Mouse (Mus musculus) ovary, postnatal 36 days (tissue): Measurements from ENCODE around the gene Rasgef1b.

Experiments used
- DNase-seq: peaks from one replicate; pipeline ENCODE4 v3.0.0; 2022; ENCODE audit warnings: low spot score, mixed read lengths

Rasgef1b gene

DNA sequence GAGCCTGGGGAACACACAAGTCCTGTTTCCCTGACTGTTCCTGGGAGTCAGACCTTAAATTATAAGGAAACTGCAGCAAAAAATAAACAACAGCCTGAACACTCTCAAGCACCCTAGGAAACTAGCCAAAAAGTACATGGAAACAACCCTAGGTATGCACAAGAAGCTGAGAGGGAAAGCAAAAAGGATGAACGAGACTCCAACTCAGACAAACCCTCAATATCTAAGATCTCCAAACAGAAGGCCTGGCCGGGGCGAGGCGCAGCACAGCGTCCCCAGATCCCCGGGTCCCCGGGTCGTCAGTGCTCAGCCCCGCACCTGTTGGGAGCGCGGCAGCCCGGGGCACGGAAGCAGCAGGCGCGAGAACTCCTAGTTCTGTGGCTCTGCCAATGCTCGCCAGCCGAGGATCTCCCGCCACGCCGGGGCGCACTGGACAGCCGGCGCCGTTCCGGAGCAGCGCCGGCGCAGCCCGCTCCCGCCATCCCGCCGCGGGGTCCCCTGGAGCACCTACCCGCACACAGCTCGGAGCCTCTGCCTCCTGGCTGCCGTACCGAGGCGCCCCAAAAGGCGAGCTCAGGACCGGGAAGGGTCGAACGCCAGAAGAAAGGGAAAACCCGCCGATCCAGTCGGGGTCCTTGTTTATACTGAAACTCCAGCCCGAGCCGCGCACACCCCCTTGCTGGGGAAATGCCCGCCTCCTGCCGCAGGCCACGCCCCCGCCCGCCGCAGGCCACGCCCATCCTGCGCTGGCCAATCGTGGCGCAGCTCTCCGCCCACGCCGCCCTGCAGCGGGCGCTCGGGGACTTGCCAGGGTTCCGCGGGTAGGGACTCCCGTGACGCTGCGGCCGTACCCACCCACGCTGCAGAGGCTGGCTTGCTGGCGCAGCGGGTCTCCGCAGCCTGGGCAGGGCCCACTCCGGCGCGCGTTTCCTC lies 476.4 kb downstream of the Rasgef1b start:
- DNase-seq = peak; percentile 98

DNA sequence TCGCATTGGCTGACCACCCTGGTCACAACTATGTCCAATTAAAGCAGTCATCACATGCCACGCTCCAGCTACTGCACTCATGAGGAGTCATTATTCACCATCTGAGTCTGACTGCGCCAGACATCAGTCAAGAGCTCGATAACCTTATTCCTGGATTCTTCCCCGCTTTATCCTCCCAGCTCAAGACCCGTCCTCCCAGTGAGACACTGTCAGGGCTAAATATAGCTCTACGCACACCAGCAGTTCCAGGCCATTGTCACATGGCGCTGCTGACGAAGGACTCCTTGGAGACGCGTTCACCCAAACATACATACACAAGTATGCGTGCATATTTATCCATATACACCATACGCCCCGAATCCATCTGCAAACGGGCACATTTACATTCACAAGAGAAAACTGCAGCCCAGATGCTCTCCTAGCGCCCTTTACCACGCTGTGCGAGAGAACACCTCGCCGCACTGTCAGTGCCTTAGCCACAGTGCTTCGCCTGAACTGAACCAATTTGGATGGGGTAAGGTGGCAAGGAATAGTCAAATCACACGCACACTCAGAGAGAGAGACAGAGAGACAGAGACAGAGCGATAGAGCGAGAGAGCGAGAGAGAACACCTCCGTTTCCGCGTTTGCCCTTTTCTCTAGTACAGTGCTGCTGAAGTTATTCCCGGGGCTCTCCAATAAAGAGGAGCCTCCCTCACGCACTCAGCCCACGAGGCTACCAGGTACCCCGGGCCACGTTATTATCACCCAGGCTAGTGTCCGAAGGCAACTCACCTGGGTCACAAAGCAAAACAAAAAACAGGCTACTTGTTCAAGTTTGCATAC lies 477.3 kb downstream of the Rasgef1b start:
- peak; percentile 22 for DNase-seq

DNA sequence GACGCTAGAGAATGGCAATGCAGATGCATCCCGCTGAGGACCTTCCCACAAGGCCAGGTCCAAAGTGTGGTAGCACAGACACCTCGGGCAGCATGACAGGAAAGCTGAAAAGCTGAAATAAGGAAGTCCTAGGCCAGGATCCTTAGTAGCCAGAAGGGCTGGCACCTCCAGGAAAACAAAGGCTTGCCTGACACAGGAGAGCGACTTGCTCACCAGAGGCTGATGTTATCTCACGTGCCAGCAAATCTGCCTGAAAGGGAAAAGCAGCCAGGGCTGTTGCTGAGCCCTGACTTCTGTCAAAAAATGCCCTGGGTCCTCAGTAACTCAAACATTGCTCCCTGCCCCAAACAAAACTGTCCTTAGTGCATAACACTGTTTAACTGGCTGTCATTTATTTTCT lies 478.0 kb downstream of the Rasgef1b start:
- no peak for DNase-seq

DNA sequence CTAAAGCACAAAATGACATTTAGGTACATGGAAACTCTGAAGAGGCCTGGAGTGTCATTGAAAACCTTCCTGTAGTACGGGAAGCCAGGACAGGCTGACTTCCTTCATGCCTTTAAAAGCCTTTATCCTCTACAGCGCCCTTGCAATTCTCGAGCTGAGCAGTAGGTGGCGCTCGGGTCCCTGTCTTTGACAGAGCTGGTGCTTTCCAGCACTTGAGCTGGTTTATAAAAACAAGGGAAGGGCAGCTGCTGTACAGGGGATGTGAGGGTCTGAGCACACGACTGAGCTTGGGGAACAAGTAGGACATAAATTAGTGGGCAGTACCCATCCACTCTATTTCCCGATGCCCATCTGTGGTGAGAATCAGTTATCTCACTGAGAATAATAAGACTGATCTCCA lies 480.4 kb downstream of the Rasgef1b start:
- DNase-seq = peak; percentile 93

DNA sequence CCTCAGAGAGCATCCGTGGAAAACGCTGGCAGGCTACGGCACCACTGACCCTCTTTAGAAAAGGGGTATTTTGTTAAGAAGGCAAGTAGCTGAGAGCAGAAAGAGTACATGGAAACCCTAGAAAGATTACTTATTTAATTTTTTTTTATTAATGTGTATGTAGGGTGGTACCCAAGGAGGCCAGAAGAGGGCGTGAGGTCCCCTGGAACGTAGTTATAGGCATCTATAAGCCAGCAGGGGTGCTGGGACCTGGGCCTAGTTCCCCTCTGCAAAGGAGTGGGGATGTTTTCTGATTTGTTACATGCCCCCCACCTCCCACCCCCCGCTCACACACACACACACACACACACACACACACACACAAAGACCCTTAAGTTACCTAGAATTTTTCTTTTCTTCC lies 480.9 kb downstream of the Rasgef1b start:
- DNase-seq = no peak

DNA sequence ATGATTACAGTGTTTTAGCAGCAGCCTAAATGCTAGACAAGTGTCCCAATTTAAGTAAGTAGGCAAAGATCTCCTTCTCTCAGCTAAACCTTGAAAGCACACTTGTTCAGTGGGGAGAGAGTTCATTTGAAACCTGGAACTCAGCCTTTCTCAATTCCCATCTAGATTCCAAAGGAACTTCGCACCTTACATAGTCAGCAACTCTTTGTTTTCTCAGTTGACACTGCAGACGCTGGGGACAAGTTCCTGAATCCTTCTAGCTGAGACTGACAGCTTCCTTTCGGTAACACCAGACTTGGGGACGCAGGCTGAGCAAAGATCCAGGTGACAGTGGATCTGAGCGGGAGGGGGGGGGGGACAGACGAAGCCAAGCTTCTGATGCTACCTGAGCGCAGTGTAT lies 481.4 kb downstream of the Rasgef1b start:
- DNase-seq = no peak

DNA sequence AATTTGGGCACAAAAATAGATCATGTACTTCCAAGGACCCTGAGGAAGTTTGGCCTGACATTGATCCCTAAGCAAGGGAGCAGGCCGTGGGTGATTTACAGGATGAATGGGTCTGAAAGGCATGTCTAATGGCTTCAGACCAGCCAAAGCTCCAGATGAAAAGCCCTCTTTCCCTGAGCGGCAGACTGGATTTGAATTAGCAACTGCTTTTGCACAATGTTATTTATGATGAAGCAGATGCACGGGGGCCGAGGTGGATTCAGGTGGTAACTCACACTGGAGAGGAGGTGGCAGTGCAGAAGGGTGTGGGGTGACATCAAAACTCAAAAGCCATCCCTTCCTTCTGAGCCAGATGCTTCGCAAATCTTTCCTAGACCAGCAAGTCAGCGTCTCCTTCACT lies 481.9 kb downstream of the Rasgef1b start:
- no peak for DNase-seq

DNA sequence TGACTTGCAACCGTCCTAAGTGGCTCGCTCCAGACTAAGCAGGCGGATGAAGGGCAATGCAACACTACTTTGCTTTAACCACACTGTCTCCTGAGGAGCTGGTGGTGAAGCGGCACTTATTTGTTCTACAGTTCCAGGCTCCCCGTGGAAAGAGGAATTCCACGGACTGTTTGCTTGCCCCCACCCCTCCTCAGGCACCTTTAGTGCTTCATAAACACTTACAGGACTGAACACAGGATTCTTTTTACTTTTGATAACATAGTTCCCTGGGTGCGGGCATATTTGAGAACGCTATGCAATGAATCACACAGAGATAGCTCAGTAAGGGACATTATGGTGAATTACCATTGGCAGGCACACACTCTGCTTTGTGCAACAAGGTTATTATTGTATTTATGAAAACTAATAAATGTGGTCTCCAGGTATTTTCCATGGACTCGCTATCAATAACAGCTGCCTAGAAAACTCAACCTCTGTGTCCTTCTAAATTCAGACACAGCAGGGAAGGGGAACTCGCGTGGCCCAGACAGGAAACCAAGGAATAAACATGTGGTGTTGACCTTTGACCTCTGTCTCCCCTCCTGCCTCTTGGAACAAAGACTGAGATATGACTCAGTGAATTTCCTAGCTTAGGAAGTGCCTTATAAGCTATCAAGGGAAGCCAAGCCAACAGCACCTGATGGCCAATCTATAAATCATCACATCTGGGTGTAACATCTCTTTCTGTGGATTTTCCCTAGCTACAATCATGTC lies 486.7 kb downstream of the Rasgef1b start:
- no peak for DNase-seq

DNA sequence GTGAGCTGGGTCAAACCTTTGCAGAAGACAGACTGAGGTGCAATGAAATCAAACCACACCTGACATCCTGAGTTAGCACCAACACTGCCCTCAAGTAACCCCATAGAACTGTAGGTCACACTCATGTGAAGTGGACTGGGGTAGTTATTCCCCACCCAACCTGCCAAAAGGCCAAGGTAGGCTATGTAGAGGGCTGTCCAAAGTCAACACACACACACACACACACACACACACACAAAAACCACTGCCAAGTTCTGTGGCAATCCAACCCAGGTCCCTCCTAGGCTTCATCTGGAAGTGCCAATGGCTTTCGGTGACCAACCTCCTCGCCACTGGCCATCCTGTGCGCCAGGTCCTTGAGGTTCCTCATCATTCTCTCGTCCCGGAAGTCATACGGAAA lies 488.4 kb downstream of the Rasgef1b start:
- DNase-seq = no peak

DNA sequence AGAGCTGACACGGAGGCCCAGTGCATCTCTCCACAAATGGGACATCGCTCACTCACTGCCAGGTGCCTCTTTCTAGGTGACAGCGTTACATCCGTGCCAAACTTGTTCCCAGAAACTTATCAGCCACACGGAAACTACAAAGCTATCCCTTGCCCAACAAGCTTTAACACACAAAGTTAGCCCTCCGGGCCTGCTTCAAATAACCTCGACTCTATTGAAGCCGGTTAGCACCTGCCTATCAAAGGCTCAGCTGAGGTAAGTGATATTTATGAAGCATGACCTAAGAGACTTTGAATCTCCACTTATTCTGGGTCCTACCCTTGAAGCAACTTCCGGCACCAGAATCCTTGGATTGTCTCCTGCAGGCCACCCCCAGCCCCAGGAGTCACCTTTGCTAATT lies 489.2 kb downstream of the Rasgef1b start:
- no peak for DNase-seq

DNA sequence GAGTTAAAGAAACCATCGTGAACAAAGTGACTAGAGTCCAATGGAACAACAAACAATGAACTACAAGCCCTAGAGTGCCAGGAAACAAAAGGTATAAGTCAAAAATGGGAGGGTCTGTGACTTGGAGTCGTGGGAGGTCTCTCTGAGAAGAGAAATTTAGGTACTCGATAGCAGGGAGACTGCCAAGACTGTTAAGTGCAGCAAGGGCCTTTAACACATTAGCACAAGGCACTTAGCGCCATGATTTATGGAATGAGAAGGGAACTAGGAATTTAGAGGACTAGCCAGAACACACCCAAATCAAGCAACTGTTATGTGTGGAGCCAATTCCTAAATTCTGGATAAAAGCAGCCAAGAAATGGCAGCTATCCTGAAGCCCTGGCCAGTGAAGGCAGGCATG lies 490.7 kb downstream of the Rasgef1b start:
- no peak for DNase-seq

DNA sequence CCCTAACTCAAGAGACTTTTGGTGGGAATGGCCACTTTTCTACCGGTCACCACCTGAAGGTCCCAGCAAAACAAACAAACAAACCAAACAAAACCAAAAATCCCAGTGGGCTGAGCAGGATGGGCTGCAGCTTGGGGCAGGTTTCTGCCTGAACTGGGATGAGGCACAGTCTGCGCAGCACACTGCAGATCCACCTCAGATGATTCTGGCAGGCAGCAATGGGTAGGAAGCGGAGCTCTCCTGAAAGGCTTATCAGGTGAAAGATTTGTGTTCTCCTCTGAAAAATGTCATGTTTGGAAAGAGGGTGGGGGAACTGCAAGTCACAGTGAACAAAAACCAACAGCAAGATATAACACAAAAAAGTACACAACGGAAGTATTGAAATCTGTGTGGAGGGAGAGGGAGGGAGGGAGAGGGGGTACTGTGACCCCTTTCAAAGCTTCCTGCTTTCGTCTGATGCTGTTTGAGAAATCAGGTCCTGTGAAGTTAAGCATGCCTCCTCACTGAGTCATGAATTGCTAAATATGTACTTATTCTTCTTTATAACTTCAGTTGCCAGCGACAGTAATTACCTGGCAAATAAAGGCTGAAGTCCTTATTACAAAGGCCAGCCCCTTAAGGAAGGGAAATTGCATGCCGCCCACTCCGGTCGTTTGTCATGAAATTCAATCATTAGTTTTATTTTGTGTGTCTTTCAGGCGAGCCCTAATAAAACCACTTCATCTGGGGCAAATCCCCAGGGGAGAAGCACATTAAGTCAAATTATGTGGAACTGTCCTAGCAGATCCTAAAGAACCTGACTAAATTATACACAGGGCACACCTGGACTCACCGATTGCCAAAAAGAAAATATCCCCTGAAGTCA lies 491.7 kb downstream of the Rasgef1b start:
- DNase-seq = no peak

DNA sequence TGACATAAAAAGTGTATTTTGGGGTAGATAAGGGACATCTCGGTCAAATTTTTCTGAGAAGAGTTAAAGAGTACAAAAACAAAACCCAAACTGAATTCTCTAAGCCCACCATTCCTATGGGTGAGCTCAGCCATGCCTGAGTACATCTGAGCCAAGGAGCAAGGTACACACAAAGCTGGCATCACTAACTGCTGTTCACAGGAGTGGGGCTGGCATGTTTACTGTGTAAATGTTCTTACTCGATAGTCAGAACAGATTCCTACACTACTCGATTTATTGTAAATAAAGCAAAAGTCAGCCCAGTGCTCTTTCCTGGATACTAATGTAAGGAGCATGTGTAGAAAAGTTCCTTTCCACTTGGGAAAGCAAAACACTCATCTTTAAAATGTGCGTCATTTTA lies 492.4 kb downstream of the Rasgef1b start:
- no peak for DNase-seq

DNA sequence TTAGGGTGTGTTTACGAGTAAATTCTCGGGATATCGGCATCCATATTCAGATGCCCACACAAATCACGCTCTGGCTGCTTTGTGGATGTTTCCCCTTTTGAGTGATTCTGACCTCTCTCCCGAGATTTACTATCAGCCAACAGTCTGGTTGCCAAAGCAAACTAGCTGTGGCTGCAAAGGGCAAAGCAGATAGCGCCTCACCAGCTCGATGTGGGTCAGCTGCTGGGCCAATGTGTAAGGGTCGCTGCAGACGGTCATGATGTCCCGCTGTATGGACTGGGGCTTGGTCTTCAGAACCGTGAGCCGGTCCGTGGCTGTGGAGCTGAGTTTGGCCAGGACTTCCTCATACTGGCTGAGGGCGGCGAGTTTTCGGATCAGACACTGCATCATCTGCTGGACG lies 494.6 kb downstream of the Rasgef1b start:
- no peak for DNase-seq

DNA sequence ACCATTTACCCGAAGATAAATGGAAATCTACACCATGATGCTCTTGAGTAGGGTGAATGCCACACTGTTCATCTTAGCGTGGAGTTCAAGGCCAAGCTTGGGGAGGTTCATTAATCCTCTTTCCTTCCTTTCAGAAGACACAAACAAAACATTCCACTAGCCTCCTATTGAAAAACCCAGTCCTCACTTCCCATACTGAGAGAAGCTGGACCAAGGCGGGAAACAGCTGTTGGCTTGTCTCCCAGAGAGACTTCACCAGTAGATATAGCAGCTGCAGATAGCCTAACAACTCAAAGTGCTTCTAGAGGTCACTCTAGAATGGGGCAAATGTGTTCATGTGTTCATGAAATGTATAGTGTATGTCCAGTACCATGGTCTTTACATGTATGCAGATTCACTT lies 495.7 kb downstream of the Rasgef1b start:
- no peak for DNase-seq

DNA sequence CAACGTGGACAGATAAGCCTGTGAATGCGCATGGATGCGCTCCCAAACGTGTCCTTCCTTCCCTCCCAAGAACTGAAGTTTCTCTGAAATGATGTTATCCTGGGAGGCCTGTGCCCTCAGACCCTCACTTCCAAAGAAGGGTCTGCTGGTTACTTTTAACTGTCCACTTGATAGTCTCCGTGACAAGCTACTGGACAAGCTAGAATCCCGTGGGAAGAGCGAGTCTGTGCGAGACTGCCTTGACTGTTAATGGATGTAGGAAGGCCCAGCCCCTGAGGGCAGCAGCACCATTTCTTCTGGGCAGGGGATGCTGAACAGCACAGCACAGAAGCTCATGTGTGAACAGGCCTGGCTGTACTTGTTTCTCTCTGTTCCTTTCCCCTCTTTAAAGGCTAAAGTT lies 496.5 kb downstream of the Rasgef1b start:
- DNase-seq = no peak

DNA sequence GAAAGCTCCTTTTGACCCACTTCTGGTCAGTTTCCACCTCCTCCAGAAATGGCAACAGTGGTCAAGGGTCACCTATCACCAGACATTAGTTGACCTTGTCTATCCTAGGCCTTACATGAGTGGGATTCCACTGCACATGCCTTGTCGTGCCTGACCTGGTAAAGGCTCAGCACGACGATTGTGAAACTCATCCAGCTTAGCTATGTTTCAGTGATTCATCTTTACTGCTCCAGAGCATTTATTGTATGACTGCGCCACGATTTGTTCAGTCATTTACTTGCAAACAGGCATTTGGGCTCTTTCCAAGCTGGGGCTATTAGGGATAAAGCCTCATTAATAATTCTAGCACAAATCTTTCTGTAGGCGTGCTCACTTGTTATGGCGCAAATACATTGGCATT lies 498.4 kb downstream of the Rasgef1b start:
- DNase-seq = no peak

DNA sequence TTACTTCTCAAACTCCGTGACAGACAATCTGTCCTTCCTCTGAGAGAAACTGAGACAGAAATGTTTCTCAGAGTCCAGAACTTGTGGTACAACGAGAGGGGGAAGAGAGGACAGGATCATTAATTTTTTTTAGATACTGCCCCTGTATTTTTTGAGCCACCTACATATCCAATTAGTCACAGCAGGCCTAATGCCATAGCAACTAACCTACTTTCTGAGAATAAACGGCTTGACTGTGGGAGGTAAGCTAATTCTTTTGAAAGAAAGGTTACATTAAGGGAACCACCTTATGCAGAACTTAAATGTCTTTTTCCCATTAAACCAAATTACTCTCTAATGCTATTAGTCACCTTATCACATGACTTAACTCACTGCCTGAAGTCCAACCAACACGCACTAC lies 501.5 kb downstream of the Rasgef1b start:
- no peak for DNase-seq

DNA sequence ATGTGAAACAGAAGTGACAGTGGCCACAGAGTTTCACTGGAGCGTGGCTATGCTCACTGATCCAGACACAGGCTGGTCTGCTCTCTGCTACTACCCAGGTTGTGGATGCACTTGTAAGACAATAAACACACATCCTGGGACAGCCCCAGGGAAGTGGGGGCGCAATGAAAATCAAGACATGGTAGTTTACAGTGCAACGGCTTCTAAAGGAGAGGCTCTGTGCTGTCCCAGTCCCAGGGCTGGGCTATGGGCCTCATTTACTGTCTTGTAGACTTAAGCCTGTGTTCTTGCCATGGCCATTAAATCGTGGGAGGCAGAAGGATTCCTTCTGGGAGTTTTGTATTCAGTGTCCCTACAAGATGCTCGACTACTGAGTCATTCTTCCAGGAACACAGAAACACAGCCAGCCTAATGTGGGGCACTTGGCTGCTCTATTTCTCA lies 504.3 kb downstream of the Rasgef1b start:
- DNase-seq = no peak

DNA sequence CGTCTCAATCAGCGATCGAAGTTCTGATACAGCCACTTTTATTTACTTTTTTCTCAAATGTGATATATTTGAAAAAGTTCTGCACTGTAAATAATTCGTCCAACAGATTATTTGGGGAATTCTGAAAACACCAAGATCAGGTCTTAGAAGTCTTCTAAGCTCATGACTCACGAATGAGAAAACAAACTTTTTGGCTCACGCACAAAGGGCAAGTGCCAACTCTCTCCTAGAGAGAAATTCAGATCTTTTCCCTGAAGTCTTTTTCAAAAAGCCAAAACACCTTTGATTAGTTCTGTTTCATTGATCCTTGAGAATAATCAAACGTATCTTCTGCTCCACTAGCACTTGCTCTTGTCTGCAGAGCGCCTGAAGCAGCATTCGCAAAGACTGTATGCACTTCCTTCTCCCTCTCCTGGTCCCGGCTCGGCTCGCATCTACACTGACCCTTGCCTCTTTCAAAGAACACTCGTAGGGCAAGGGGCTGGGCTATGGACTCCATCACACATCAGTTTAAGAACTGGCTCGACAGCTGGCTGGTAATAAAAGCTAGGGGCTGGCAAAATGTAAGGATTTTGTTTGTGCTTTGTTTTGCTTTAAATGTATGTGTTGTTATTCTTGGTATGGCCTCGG lies 504.9 kb downstream of the Rasgef1b start:
- DNase-seq = no peak

DNA sequence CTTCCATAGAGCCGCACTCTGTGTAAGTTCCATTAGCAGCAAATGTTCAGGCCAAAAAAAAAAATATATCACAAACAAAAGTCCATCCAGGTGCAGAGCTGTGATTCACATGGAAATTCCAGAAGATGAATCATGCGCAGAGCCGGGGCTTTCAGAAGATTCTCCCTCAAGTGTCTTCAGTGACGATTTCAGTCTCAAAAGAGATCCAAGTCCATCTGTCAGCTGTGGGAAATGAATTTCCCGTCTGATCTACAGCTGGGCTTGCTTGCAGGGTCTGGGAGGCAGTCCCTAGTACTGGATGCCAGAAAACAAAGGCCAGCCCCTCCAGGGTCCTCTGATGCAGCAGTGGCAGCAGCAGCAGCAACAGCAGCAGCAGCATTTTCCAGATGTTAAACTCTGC lies 510.5 kb downstream of the Rasgef1b start:
- no peak for DNase-seq
